Mouse (Mus musculus) heart, adult 18-20 months (tissue): ENCODE measurements at regions not wholly inside any gene's neighbourhood (a gene's known extent, or its start where the extent isn't known, plus 50 kb on each side); places are given as distances from the start of the nearest gene placed in this dataset.

Experiments
- DNase-seq, 2 experiments: peaks; one replicate each; pipeline ENCODE4 v3.0.0; 2021 to 2022; ENCODE audit warnings: mixed read lengths in 1 of 2

DNA sequence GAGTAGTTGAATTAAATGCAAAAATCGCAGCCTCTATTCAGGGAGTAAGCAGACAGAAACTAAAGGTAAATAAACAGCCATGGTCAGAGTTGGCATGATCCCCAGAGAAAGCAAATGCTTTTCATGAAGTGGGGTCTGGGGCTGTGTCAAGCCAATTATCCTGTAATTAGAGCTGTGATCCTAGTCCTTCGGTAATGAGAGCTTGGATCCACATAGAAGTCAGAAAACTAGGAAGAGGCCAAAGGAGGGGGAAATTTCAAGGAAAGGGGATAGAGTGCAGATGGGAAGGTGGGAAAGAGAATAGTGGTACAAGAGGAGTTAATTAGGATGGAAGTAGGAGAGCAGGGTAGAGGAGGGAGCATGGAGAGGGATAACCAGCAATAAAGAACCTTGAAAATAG lies 809.3 kb downstream of the Epha4 start:
- no peak for DNase-seq

DNA sequence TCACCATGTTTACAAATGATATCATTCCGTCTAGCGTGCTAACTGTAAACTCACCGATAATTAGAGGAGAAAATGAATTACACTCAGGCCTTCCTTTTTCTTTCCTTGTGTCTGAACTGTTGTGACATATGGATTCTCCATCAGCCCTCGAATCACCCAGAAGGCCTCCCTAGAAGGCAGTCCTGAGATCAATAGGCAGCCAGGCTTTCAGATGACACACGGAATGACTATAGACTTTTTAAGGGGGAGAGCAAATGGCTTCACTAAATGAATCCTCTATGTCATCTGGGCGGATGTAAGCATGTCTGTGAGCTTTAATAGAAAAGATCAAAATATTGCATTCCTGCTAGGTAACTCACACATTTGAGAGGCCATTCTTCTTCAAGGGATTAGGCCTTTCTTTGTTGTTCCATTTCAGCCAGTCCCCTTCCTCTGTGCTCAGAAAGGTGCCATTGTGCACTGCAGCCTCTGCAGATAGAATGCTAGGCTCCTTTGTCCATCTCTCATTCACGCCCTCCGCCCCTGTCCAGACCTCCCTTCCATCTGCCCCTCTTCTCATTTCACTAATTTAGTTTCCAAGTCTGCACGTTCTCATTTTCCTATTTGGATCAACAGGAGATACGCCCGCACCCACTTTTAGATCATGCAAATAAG lies 797.1 kb downstream of the Epha4 start:
- DNase-seq = no peak

DNA sequence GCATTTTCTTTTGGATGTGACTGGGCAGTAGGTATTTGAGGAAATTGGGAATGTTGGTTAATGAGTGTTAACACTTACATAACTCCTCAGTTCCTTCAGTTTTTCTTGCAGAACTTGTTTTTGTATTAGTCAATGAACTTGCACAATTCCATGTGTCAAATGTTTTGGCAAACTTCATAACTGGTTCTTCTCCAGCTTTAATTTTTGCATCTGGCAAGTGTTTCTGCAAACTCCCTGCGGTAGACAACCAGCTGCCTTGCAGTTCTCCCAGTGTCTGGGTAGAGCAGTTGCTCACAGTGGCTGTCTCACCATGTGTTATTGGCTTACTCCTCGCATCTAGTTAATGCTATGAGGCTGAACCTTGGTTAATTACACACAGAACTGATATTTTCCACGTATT lies 790.4 kb downstream of the Epha4 start:
- peak; percentile 69 to 80 for DNase-seq

DNA sequence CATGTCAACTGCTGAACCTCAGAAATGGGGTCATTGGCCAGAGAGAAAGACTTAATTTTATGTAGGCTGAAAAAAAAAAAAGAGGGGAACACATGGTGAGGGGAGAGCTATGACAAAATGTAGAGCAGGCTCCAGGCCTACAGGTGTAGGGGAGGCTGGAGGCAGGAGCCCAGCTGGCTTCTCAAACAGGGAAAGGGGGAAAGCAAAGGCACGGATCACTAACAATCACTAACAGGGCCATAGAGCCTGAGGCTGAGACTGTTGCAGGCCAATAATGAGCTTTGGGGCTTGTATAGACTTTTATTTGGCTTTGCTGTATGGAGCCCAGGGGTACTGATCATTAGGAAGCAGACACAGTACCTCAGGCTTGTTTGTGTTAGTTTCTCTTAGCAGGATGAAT lies 777.9 kb downstream of the Epha4 start:
- DNase-seq = no peak

DNA sequence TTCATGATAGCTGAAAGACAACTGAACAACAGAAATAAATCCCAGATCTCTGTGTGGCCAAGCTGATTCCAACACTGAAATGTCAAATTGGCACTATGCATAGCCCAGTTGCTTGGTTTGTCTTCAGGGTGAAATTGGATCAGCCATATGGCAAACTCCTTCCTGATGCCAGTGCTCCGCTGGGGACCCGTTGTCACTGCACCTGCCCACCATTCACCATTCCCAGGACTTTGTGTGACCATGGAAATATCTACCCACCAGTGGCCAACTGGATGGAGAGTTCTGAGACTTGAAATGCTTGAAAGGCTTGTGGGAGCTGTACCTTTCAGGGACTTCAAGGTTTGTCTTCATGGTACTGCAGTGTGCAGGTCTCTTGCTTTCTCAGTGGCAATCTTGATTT lies 777.2 kb downstream of the Epha4 start:
- DNase-seq = no peak

DNA sequence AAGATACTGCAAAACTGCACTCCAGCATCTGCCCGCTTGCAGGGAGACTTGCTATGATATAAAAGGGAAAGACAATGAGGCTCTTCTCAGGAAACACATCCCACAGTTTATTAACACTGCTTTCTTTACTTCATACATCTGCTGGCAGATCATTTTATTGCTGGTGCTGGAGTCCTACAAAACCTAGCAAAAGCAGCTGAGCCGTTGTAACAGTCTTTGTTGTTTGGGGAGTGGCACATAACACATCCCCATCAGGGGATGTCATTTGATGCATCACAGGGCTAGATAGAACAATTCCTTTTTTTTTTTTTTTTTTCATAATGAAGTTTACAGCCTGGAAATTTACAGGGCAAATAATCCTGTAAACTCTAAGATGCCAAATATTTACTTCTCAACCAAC lies 742.2 kb downstream of the Epha4 start:
- DNase-seq = no peak

DNA sequence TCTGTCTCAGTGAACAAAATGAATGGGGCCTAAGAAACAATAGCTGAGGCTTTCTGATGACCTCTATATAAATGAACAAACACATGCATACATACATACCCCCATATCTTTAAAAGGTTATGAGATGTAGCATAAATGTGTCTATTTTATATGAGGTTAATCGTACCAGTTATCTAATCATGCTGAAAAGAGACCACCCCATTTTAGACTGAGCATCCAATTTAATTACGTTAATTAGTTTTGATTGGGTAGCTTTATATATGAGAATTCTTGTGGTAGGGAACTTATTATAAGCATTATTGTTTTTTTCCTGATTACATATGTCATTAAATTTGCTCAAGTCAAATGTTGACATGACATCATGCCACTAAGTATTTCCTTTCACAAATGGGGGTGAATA lies 728.0 kb downstream of the Epha4 start:
- DNase-seq = no peak

DNA sequence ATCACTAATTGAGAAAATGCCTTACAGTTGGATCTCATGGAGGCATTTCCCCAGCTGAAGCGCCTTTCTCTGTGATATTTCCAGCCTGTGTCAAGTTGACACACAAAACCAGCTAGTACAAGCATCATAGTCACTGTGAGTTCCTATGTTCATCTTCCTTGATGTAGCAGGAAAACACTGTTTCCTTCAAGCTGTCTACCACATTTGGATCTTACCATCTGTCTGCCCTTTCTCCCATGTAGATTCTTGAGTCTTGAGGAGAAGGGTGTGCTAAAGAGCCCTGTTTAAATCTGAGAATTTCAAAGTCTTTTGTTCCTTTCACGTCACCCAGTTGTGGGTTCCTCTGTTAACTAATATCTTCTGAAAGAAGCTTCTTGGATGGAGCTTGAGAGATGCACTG lies 721.5 kb downstream of the Epha4 start:
- no peak for DNase-seq

DNA sequence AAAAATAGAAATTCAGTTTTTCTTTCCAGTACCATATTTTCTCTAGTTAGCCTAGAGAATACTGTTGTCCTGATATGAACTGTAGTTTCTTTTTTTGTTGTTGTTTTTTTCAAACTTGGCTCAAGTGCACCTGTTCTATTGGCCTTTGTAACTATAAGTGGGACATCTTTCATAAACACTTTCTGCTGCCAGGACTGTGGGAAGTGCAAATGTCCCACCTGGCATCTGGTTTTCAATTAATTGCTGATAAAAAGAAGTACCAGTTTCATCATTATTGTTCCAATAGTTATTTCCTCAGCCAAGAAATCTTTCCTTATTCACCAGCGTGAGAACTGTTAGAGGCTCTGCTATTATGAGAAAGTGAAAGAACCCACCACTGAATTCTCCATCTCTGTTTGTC lies 695.0 kb downstream of the Epha4 start:
- no peak for DNase-seq

DNA sequence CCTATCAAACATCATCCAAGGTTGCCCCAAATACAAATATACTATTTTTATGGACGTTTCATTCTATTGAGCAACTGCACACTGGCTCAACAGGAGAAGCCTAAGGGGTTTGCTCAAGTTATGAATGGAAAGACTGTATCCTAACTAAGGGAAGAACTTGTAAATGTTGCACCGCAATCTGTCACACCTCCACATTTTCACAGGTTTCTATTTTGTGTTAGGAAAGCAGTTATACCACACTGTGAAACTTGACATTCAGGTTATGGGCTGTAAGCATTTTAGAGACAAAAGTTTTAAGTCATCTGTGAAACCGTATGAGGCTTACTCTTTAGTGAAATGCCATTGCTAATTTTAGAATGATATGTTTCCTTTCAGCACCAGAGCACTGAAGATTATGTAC lies 693.3 kb downstream of the Epha4 start:
- no peak for DNase-seq

DNA sequence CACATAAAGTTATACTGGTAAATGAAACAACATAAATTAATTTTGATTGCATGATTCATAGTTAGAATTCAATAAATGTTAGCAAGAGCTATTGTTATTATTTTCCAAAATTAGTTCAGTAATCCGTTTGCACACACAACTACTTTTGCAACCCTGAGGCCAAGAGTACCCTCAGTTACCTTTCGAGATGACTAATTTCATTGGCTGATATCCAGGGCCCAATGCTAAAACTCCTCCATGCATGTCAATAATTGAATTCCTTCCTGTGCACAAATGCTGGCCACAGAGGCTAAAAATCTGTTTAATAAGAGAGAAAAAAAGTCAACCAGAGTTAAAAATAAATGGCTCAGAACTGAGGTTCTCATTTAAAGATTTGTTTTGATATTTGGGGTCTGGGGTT lies 685.2 kb downstream of the Epha4 start:
- no peak for DNase-seq

DNA sequence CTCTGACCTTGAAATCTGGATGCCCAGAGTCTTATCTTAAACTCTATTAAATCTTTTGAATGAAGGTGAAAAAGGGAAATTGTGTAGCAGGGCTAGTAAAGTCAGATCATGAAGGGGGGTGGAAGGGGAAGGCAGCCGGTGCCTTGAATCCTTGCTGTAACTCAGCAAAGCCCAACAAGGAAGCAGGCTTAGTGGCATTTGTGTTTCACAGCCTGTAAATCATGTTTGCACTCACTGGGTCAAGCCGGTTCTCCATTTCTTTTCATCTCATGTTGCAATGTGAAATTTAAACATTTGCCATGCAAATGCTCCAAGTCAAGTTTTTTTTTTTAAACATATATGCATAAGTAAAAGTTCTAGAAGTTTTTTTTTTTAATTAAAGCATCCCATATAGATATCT lies 682.6 kb downstream of the Epha4 start:
- DNase-seq = no peak

DNA sequence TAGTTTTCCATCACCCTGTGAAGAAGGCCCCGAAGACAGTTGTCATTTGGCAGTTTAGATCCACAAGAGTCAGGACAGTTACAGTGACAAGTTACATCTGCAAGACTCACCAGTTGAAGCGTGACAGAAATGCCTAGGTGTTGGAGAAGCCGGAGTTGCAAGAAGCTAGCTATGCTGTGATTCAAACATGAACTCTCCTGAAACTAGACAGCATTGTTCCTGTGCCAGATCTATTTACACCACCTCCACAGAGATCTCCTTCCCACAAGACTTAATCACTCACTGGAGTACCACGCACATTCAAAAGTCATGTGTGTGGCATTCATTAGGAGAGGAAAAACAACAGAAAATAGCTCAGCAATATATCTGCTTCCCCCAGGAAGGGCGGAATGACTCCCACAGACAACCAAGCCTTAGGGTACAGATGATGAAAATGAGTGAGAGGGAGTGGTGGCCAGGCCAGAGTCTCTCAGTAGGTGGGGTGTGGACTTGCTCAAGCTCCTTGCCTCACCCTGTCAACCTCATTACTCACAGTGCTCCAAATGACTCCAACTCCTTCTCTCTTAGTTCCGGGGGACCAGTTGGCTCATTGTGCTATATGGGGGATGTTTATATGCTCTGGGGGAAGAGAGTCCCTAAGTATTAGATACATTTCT lies 679.7 kb downstream of the Epha4 start:
- no peak for DNase-seq

DNA sequence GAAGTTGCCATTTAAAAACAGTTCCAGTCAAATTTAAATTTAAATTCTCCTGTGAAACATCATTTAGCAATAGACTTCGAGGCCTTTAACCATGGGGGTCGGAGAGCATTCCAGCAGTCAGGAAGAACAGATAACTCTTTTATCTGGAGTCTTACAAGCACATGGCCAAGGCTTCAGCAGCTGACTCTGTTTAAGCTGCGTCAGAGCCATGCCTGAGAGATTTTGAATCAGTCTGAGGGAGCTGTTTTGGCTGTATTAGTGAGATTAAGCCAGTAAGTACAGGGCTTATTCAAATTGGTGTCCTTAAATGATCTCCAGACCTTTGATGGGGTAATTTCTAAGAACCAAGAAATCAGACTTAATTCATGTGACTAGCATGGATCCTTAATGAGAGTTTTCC lies 665.5 kb downstream of the Epha4 start:
- DNase-seq = peak; percentile 2 to 3

DNA sequence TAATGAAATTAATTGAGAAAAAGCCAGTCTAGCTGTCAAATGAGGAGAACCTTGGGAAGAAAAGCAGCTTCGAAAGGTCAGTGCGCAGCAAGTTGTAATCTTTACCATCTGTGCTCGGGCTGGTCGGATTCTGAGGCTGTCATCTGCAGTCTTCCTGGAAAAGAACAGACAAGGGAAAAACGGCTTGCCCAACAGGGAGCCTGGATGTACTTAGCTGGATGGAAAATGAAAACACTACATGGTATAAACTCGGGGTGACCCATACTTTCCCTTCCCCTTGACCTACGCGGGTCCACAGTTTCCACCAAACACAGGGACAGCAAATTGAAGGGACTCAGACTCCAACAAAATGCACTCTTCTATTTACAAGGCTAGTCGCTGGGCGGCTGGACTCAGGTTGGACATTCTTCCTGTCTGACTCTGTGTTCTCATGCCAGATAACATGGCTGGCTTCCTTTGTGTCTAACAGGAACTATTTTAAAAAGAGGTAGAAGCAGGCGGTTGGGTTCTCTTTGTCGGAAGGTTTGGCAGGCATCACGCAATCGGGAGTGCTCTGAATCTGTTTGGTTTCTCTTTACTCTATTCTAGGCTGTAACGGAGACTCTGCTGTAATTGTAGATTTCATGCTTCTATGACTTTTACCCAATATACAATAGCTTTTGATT lies 648.5 kb downstream of the Epha4 start:
- peak in 1 of 2 experiments; percentile 1 for DNase-seq

DNA sequence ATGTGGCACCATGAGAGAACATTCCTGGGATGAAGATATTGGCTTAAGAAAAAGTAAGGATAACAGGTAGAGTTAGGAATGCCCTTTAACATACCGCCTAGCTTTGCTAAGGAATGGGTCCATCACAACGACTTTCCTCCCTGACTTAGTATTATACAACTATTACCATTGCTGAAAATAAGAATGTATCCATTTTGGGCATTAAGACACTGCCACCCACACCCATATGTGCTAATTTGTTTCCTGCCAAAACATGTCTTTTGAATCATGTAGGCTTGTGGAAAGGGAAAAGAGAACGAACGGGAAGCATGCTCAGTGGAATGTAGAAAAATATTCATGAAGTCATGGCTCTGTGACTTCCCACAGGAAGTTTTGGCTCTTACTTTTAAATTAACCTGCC lies 641.7 kb downstream of the Epha4 start:
- DNase-seq = no peak

DNA sequence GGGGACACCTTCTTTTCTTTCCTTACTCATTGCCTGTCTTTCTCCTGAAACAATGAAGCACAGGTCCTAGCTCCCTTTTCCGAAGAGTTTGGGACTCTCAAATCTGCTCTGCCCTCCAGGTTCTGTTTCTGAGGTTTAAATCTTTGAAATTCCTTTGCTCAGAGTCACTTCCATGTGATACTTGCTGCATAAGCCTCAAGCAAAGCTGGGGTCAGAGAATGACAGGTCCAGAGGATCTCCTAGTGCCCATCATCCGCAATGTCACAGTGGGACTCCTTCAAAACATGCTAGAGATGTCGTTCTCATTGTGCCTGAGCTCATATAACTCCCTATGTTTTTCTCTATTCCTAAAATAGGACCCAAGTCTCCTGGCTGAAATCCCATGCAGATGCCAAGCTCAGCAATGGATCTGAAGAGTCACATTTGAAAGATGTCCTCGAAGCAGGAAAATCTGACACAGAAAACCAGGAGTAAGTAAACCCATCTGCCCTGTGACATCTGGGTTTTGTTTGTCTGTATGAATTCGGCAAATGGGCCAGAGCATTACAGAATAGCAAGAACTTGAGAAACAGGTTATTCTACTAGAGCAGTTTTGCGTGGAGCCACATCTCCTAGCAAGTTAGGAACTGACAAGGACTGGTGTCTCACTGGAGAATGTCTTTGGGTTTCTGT lies 634.6 kb downstream of the Epha4 start:
- DNase-seq = no peak

DNA sequence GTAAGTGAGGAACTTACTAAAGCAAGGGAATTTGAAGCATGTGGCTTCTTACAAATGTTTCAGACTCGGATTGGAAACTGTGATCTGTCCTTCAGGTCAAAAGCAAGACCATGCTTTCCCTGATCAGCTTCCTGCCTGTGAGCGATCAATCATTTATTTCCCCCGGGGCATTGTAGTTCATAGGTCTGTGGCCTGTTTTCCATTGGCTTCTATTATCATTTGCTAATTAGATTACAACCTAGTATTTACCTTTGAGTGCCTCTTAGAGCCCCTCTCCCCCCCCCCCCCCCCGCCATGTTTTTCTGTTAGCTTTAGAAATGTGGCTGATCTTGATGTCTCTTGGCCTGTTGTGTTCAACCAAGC lies 634.1 kb downstream of the Epha4 start:
- DNase-seq = no peak

DNA sequence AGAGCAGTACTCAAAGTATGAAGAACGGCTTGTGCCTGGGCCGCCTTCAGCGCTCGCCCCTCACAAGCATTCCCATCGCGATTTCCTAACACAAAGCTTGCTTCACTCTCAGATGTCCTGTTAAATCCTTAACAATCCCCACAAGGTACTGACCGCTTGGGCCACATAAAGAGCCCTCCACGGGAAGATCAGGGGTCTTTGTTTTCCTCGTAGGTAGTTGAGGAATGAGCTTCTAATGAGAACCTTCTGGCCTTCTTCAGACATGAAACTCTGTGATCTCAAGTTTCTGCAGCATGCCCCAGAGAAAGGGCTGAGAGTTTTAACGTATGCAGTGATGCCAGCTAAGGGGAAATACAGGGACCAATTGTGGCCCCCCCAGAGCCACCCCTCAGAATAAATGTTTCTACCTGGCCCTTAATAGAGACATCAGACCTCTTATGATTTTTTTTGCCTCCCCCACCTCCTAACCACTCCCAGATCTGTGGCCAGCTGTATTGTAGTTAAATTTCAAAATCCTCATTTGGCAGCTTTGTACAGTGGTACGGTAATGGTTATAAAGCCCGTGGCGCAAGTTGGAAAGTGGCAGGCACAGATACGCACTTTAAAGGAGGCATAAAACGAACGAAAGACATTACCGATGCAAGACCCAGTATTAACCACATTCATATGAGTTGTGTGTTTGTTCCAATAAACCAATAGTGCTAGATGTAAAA lies 618.6 kb downstream of the Epha4 start:
- DNase-seq = no peak

DNA sequence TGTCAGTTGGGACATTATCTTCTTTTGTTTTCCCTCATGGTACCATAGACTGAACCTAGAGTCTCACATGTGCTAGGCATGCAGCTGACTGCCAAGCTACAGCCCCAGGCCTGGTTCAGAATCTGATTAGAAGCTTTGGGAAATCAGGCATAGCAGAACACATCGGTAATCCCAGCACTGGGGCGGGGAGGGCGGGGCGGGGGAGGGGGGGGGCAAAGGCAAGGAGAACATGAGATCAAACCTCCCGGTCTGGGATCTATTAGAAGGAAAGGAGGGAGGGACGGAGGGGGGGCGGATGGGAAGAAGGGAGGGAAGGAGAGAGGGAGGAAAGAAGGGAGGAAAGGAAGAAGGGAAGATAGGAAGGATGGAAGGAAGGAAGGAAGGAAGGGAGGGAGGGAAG lies 617.5 kb downstream of the Epha4 start:
- no peak for DNase-seq

DNA sequence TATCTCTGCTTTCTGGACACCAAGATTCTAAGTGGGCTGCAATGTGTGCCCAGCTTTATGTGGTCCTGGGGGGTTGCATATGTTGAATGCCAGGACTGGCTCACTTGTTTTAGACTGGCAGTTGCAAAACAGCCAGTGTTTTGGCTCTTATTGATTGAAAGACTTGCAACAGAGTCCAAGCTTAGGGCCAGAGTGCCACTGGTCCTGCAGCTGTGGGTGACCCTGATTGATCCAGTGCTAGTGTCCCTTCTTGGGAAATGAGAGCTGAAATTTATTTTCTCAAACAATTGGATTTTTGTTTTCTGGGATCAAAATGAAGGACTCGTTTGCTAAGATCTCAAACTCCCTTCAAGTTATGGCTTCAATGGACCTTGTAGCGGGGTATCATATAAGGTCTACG lies 603.4 kb downstream of the Epha4 start:
- no peak for DNase-seq

DNA sequence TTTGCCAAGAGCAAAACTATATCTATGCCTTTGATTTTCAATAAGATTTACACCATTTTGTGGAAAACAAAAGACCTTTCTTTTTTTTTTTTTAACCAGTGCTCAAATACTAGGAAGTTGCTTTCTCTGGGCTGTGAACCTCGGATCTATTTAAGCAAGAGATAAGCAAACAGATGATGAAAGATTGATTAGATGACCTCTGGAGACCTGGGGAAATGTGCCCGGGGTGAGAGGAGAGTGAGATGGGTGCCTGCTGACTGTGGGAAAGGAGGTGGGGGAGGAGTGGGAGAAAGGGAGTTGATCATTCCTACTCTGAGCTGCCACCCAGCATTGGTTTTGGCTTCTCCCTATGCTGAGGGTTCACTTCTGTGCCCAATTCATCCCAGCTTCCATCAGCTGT lies 595.3 kb downstream of the Epha4 start:
- DNase-seq = no peak

DNA sequence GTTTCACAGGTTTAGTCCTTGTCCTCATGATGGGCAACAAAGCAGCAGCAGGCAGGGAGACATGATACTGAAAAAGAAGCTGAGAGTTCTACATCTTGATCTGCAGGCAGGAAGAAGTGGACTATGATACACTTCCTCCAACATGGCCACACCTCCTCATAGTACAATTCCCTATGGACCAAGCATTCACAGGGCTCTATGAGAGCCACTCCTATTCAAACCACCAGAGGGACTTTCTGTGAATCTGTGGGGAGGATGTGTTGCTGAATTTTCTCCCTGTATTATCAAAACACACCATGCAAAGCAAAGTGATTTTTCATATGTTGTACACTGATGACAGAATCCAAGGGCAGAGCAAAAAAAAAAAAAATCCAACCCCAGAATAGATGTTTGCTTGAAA lies 594.3 kb downstream of the Epha4 start:
- peak in 1 of 2 experiments; percentile 22 for DNase-seq
